20 mouse cellular contexts compared by ENCODE assay signal in the genomic region with DNA sequence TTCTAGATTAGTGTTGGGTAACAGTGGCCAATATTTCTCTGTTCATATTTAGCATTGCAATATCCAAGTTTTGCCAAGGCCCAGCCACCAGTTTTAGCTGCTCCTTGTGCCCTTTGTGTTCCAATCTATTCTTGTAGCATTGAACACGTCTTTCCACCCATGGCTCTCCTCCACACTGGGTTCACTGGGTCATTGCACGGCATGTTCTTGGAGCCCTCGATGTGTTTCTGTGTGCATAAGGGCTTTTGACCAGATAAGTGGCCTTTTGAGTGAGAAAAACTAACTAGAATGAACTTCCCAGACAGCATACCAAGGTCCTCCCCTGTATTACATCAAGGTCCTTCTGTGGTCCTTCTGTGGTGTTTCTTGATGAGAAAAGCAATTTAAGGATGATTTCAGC.
"Had no signal": no experiment of that assay in that cellular context is flagged by ENCODE, and none has a peak within 500 bp of the region (broad histone marks: within the 10 kb centered on the region; RNA-seq: fewer than 3 reads in every experiment).

No protein-coding gene starts in this region.

- H3K9ac ChIP-seq: kidney, embryonic 15.5 days; limb, embryonic 12.5 days; limb, embryonic 15.5 days; liver, embryonic 12.5 days; liver, embryonic 15.5 days; lung, embryonic 15.5 days had no signal

- H3K4me1 ChIP-seq: kidney, embryonic 15.5 days; limb, embryonic 12.5 days; limb, embryonic 15.5 days; liver, embryonic 12.5 days; liver, embryonic 15.5 days; lung, embryonic 15.5 days had no signal

- H3K4me3 ChIP-seq: kidney, embryonic 15.5 days; limb, embryonic 12.5 days; limb, embryonic 15.5 days; liver, embryonic 12.5 days; liver, embryonic 15.5 days; lung, embryonic 15.5 days had no signal

- ATAC-seq: liver, embryonic 12.5 days had no signal

- H3K9me3 ChIP-seq: kidney, embryonic 15.5 days; limb, embryonic 12.5 days; limb, embryonic 15.5 days; liver, embryonic 12.5 days; liver, embryonic 15.5 days; lung, embryonic 15.5 days had no signal

- H3K36me3 ChIP-seq: kidney, embryonic 15.5 days; limb, embryonic 12.5 days; limb, embryonic 15.5 days; liver, embryonic 12.5 days; liver, embryonic 15.5 days; lung, embryonic 15.5 days had no signal

- DNase-seq: kidney, adult 11 months; kidney, adult 8-10 months; kidney, postnatal 10 days; kidney, postnatal 36 days; left cerebral cortex, postnatal 4 days; midbrain, embryonic 14.5 days; right cerebral cortex, adult 18-20 months; right cerebral cortex, postnatal 14 days; right cerebral cortex, postnatal 4 days; thymus, adult 2 months; thymus, postnatal 14 days; thymus, postnatal 4 days had no signal

- H3K27ac ChIP-seq: kidney, embryonic 15.5 days; limb, embryonic 12.5 days; limb, embryonic 15.5 days; liver, embryonic 12.5 days; liver, embryonic 15.5 days; lung, embryonic 15.5 days; stomach, postnatal 0 days had no signal

- H3K4me2 ChIP-seq: kidney, embryonic 15.5 days; limb, embryonic 12.5 days; limb, embryonic 15.5 days; liver, embryonic 12.5 days; liver, embryonic 15.5 days; lung, embryonic 15.5 days; midbrain, embryonic 11.5 days had no signal

- H3K27me3 ChIP-seq: kidney, embryonic 15.5 days; limb, embryonic 12.5 days; limb, embryonic 15.5 days; liver, embryonic 12.5 days; liver, embryonic 15.5 days; lung, embryonic 15.5 days had no signal
